Mouse (Mus musculus): ENCODE data around the gene Cox14. TPM values are rescaled to one million over a fixed set of nuclear protein-coding genes. Genes with fewer than 3 reads are reported as not detected.
"Not testable (repeated sequence)": the region's sequence is repeated elsewhere in the genome, so short reads cannot be mapped to it uniquely, and the experiment has no call there.

The Cox14 gene
- total RNA-seq (2021): 100 to 1,000 TPM; 238 to 271 TPM
- long read RNA-seq, experiment 1, transcript Cox14-201 (2 exons, 723 nt): major isoform, 589 of 655 reads
- long read RNA-seq, experiment 1, partial matches to known transcripts: 64 of 655 reads
- long read RNA-seq, experiment 1, other reads (novel, unspliced or antisense): 2 of 655 reads
- long read RNA-seq, experiment 2, transcript Cox14-201 (2 exons, 723 nt): major isoform, 376 of 414 reads
- long read RNA-seq, experiment 2, partial matches to known transcripts: 38 of 414 reads
- long read RNA-seq, experiment 2, other reads (novel, unspliced or antisense): 0 of 414 reads

DNA sequence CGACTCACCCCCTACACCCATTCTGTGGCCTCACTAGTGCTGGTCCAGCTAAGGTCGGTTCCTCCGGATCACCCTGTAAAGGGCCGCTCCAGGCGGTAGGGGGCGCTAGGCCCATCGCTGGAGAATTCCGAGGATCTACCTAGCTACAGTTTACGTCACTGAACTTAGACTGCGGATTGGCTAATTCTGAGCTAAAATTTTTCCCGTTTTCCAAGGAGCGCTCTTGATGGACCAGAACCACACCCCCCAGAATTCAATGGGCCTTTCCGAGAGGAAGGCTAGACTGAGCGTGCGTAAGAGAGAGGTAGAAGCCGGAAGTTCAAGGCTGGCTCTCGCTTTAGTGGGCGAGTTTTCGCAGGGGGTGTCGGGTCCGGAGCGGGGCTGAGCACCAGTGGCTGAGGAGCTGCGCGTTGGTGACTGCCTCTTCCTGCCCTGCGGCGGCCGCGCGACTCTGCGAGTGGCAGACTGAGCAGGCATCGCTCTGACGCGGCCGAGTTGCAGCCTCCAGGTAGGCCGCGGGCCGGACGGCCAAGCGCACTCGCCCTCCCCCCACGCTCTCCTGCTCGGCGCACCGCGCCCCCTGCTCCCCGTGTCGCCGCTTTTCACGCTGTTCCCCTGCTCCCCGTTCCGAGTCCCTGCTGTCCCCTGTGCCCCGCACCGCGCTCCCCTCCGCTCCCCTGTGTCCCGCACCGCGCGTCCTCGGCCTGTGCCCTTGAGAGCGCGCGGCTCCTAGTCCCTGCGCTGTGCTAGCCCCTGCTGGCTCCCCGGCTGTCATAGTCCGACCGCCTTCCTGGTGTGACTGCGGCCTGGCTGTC lies at the start of gene Cox14:
Cox14 (plus strand) TSS at position 278 of the 815 bp plus-strand sequence.
- DNase-seq: peak; percentile 98

DNA sequence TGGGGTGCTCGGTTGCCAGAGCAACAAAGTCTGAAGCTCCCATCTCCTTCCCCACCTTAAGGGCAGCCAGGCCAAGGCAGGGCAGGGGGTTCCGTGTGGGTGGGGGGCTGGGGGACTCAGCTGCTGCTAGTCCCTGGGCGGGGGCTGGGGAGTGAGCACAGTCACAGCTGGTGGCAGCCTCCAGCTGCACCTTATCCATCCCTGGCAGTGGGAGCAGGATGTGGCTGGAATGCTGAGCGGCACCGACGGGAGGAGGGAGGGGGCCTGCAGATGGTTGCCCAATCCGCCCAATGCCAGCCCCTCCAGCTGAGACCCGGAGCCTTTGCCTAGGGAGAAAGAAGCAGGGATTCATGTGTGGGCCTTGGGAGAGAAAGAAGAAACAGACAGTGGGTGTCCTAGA lies 48.3 kb upstream of the Cox14 start:
- no peak for DNase-seq

- peak in 1 of 2 experiments; percentile 50 for DNase-seq
These were observed 47.2 kb upstream of the Cox14 start for GRCm38 (mm10) chr15:99678063-99678800.

GRCm38 (mm10) chr15:99679008-99679407 lies 46.4 kb upstream of the Cox14 start:
- DNase-seq: no peak

DNA sequence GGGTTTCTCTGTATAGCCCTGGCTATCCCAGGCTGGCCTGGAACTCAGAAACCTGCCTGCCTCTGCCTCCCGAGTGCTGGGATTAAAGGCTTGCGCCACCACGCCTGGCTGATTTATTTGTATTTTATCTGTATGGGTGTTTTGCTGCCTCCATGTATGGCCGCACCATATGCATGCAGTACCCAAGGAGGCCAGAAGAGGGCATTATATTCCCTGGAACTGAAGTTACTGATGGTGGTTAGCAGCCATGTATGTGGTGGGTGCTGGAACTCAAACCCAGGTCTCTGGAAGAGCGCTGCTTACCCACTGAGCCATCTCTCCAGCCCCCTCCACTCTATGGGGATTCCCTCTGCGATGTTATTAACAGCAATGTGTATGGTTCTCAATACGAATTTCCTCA lies 42.5 kb upstream of the Cox14 start:
- no peak for DNase-seq

GRCm38 (mm10) chr15:99684156-99684555 lies 41.3 kb upstream of the Cox14 start:
- DNase-seq: no peak

- peak; percentile 50 to 65 for DNase-seq
These were observed 36.7 kb upstream of the Cox14 start for GRCm38 (mm10) chr15:99688712-99689111.

DNA sequence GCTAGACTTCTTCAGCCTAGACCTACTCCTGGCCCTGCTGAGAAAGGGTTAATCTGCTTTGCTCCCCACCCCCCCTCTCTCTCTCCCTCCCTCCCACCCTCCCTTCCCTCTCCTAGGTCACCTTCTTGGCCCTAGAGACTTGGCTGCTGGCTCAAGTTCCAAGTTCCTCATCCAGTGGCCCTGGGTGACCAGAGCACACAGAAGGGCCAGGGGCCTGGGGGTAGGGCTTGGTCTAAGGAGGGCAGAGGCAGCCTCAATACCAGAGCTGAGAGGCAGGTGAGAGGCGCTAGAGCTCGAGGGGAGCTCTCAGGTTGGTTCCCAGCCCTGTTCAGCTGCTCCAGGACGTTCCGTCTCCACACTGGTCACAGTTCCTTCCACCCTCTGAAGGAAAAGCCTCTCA lies 34.5 kb upstream of the Cox14 start:
- DNase-seq: no peak

DNA sequence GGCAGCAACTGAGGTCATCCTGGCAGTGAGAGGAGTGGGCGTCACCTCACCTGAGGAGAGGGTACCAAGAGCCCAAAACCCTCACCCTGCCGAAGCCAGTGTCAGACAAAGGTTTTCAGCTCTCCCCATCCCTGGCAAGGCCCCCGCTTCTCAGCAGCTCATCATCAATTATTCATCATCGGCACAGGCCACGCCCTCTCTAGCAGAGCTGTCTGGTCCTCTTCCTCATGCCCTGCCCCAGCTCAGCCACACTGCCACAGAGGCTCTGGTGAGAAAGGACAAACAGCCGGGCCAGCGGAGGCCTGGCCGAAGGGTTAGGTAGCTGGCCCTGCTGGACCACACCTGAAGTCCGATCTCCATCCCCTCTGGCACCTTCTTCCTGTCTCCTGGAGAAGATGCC lies 33.4 kb upstream of the Cox14 start:
- no peak for DNase-seq

DNA sequence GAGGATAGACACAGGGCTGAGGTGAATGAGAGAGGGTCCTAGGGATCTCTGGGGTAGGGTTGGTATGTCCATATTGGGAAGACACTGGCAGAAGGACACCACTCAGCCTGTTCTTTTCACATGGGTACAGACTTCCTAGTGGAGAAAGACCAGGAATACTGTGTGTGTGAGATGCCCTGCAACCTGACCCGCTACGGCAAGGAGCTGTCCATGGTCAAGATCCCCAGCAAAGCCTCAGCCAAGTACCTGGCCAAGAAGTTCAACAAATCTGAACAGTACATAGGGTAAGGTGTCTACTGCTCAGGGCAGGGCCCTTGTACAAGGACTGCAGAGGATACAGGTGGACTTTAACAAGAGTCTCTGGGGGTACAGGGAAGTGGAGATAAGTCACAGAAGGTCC lies 28.1 kb upstream of the Cox14 start:
- no peak for DNase-seq

DNA sequence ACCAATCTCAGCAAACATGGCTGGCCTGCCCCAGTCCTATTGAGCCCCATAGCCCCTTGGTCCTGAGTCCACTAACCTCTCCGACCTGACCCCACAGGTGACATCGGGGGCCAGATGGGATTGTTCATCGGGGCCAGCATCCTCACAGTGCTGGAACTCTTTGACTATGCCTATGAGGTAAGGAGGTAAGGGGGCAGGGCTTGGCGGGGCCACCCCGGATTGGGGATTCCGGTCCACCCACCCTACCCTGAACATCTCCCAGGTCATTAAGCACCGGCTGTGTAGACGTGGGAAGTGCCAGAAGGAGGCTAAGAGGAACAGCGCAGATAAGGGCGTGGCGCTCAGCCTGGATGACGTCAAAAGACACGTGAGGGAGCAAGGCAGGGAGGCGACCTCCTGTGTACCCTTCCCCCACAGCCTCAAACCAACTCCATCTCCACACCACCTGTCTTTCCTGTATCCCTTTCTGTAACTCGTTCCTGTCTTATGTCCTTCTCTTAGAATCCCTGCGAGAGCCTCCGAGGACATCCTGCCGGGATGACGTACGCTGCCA lies 26.8 kb upstream of the Cox14 start:
- DNase-seq: no peak

DNA sequence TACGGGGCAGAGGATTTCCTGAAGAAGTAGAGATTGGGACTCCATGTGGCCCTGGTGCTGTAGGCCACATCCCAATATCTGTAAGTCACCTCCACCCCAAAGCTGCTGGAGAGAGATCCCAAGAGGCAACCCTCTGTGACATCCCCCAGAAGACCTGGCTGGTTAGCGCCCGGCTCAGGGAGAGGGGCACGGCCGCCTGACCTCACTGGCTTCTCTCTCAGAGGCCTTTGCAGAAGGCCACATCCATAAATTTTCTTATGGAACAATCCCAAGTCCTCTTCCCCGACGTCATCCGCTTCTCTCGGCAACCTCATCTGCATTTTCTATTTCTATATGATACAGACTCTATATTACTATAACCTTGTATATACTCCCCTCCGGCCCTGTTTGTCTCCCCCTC lies 25.7 kb upstream of the Cox14 start:
- no peak for DNase-seq

- DNase-seq: no peak
These were observed 25.0 kb upstream of the Cox14 start for GRCm38 (mm10) chr15:99700219-99701106.

- not testable (repeated sequence) for DNase-seq
These were observed 23.8 kb upstream of the Cox14 start for GRCm38 (mm10) chr15:99701640-99701998.

DNA sequence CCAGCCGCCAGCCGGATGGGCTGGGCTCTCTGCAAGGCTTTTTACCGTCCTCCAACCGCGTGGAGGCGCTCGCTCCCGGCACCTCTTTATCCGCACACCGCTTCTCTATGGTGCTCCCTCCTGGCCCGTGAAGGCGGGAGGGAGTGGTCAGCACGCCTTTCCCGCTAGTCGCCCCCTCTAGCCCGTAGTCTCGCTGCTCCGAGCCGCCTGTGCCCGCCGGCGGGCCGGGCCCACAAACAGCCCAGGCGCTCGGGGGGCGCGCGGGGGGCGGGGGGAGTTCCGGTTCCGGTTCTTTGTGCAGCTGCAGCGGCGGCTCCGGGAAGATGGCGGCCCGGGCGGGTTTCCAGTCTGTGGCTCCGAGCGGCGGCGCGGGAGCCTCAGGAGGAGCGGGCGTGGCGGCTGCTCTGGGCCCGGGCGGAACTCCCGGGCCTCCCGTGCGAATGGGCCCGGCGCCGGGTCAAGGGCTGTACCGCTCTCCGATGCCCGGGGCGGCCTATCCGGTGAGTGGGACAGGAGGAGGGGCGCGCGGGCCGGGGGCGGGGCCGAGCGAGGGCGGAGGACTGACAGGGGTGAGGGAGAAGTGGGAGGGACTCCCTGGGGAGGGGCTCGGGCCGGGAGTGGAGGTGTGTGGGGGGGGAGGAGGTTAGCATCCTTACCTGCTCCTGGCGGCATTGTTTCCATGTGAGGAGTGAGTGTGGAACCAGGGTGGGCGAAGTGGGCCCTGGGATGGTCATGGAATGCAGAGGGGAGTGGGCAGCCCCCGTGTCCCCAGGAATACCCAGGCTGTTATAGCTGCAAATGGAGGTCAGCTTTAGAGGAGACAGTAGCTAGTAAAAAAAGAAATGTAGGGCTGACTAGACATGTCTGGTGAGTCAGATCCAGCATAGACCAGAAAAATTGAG lies 23.2 kb upstream of the Cox14 start, which contains the start of gene Smarcd1:
Smarcd1 (plus strand) TSS at position 131 of the 902 bp plus-strand sequence.
- peak; percentile 96 to 97 for DNase-seq

DNA sequence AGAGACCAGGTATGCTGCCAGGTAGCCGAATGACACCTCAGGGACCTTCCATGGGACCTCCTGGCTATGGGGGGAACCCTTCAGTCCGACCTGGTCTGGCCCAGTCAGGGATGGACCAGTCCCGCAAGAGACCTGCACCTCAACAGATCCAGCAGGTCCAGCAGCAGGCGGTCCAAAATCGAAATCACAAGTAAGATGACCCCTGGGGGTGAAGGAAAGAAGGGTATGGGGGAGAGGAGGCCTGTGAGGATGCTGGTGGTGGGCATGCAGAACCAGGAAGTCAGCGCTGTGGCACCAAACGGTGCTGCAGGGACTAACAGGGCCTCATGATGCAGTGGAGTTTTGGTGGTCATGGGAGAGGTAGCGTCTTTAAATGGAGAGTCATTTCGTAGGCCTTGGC lies 22.3 kb upstream of the Cox14 start:
- peak in 1 of 2 experiments; percentile 21 for DNase-seq

DNA sequence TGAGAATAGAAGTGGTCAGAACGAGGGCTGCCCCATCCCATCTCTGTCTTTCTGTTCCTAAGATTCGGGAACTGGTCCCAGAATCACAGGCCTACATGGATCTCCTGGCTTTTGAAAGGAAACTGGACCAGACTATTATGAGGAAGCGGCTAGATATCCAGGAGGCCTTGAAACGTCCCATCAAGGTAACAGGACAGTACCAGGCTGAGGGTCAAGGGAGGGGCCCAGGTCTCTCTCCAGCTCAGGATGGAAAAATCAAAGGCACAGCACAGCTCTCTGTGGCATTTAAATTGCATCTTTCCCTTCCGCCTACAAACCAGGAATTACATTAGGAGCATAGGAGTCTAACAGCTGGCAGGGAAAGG lies 21.8 kb upstream of the Cox14 start:
- DNase-seq: no peak

DNA sequence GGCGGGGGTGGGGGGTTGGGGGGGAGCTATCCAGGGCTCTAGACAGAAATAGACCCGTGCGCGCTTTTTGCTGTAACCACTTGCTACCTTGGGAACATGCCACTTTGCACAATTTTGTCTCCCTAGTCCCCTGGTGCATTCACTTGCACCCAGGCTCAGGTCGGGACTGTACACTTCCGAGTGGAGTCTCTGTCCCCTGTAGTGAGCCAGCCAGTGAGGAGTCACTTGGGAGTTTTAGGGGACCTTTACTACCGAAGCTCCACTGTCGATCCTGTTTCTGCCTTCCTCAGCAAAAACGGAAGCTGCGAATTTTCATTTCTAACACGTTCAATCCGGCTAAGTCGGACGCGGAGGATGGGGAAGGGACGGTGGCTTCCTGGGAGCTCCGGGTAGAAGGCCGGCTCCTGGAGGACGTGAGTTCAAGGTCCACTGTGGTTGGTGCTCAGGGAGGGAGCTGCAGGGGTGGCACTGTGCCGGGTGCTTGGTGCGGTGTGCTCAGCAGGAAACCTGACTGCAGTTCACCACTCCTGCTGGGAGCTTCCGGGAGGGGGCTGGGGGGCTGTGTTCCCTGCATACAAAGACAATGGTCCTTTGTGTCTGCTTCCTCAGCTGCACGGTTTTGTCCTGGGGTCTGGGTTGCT lies 21.3 kb upstream of the Cox14 start:
- peak in 1 of 2 experiments; percentile 51 for DNase-seq

DNA sequence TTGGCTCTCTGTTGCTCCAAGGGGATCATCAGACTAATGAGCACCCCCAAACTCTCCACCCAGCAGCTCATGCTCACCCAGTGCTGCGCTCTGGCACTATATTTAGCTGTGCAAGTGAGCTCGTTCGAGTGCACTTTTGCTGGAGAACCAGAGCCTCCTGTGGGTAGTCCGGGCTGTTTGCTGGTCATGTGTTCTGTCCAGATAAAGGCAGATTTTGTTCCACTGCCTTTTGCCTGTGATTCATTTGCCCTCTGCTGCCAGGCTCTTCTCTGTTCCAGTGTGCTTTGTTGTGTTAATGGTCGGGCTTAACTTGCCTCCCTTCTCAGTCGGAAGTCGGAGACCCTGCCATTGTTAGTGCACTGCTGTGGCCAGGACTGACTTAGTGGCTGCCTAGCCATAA lies 20.5 kb upstream of the Cox14 start:
- DNase-seq: peak; percentile 66 to 79
